Mouse (Mus musculus): ENCODE measurements around the gene Zfyve28.

Gene Zfyve28

DNA sequence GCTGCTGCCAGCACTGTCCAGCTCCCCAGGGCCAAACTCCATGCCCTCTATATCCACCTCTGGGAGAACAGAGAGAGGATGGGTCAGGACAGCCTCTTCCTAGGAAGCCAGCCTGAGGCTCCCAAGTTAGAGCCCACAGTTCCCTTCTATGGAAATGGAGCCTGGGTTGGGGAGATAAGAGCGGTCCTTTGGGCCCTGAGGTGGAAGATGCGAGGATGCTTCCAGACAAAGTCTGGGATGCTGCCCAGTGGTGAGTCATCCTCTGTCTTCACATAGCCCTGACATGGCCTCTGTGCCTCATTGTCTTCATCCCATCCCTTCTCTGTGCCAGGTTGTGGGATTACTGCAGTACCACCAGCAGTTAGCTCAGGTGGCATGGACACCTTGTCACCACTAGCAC lies 111.2 kb downstream of the Zfyve28 start:
- DNase-seq (ENCODE audit: low spot score) = no peak

DNA sequence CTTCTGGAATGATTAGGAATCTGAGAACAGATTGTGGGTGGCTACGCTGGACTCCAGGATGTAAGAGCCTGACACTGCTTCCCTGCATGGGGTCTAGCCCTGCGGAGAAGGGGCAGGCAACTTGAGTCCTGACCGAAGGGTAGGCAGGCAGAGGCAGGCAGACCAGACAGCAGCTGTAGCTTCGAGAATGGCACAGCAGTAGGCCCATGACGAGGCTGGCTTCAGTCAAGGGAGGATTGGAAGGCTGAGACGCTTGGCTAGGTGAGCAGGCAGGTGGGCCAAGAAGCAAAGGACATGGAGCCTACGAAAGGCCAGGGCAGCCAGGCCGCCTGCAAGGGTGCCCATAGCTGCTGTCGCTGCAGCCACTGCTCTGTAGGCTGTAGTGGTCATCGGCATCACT lies 111.6 kb downstream of the Zfyve28 start:
- no peak for DNase-seq (ENCODE audit: low spot score)

DNA sequence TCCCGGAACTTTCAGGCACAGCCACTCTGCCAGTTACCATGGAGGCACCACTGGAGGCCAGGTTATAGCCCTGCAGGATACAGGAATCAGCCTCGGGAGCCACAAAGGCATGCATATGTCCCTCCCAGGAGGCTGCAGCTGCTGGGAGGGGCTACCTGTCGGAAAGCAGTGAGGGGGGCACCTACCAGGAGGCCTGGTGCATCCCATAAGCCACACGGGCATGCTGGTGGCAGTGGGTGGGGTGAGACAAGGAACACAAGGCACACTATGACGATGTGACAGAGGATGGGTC lies 112.9 kb downstream of the Zfyve28 start:
- DNase-seq (ENCODE audit: low spot score) = no peak

DNA sequence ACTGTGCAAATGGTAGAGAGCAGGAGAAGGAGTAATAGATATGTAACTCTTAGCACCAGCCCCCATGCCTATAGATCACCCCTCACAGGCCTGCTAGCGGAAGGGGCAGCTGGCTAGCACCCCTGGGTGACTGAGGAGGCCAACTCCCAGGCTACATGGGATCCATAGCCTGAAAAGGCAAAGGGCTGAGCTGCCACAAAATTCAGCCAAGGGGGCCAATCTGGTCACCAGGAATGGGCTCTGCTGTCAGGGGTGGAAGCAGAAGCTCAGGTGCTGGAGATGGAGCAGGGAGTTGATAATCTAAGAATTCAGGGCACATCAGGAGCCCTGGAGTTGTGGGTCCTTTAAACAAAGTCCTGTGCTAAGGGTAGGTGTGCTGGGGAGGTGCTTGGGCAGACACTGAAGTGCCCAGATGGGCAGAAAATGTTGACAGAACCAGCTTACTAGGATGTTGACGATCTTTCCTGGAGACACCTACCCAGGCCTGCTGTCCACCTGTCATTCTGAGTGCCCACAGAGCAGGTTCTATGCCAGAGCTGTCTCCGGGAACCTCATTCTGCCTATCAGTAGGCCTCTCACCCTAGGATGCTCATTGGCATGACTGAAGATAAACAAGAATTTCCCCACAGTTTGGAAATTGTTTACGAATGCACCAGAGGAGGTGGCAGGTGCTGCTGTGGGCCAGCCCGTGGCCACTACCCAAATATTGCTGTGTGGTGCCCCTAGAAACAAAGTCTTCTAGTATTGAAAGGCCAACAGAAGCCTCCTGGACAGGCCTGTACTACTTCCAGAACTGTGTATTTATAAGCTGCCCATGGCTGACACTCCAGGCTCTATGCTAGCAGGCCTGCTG lies 113.5 kb downstream of the Zfyve28 start:
- no peak for DNase-seq (ENCODE audit: low spot score)

DNA sequence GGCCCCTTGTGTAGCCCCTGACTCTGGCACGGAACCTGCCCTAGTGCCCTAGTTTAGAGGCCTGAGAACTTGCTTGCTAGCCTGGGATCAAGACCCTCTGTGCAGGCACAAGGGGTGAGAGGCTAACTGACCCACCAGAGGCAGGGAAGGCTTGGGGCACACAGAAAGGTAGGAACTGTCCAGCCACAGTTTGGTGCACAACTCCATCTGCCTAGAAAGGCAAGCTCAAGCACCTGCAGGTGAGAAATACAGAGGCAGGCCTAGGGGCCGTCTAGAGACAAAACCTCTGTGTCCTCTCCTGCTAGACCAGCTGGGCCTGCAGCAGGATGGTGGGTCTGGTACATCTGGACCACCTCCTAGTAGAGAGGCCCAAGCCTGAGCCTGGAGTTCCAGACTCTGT lies 114.2 kb downstream of the Zfyve28 start:
- DNase-seq (ENCODE audit: low spot score) = no peak

DNA sequence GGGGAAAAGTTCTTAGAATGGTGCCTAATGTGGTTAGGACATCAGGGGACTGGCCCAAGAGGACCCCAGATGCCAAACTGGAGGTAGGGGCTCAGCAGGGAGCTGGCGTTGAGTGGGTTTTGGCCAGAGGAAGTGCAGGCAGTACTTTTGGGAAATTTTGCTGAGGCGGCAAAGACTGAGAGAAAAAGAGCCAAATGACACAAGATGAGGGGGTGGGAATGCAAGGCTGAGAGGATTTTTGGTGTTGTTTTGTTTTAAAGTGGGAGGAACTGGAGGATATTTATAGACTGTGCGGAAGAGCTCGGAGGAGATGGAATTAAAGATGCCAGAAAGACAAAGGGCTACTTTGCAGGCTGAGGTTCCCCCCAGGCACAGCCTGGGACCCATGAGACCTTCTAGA lies 117.5 kb downstream of the Zfyve28 start:
- no peak for DNase-seq (ENCODE audit: low spot score)

DNA sequence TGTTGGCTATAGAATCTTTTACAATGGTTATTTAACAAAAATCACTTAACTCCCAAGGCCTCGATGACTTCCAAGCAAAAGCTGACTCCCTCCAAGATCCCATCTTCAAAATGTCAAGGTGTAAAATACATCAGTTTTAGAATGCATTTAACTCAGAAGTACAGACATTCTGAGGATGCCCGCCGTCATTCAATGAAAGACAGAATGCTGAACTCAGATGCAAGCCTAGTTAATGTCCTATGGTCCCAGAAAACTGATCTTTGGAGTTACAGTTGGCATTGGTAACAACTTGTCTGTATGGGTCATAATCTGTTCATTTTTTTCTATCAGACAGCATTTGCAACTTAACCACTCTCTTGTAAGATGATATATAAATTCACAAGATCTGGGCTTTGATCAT lies 118.3 kb downstream of the Zfyve28 start:
- no peak for DNase-seq (ENCODE audit: low spot score)

DNA sequence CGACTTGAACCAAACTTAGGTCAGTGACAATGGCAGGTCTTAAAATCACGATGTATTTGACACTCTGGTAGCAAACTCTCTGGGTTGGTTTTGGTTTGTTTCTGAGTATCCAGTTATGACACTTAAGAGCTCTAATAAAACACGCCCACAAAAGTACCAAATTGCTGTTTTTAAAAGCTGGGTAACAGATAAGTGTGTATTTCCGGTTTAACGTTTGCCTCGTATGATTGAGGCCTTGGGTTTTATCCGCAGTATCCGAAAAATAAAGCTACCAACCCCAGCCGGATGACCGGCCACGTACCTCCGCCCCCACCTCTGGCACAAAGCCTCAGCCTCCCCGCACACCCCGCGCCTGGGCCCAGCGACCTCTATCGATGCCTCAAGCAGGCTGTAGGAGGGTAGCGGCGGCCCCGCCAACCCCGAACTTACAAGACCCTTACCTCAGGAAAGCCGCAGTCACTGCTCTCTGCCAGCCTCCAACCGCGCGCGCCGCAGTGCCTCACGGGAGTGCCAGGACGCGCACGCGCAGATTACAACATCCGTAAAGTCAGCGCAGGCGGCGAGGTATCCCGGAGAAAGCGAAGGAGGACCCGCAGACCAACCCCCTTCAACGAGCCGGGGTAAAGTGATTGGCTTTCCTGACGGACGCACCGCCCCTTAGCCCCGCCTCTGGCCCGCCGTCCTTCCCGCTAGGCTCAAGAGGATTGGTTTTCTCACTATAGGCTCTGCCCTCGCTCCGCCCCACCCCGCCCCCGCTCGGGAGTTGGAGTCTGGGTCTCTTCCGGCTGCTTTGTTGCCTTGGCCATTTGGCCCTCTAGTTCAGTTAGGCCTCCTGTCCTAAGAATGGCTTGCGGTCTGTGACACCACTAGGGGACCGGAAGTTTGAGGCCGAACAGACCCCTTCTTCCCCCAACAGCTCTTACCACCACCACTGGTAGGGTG lies 119.0 kb downstream of the Zfyve28 start, which contains the start of the genes Poln and Haus3:
Poln (minus strand) TSS at position 499 of the 942 bp plus-strand sequence.
Haus3 (minus strand) TSS at position 578 of the 942 bp plus-strand sequence.
- DNase-seq (ENCODE audit: low spot score) = peak; percentile 86

DNA sequence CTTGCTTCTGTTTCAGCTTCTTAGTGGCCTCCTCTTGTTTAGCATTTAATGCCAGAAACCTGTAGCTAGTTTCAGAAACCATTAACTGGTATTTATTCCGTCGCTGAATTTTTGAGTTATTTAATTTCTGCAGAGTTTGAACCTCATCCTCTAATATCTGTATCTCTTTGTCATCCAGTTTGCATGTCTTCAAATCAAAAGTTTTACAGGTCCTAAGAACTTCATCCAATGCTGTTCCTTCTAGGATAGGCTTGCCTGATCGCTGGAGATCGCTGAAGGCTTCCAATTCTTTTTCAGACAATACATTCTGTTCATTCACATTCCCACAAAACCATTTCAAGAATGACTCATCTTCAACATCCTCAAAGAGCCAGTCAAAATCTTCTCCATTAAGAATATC lies 120.4 kb downstream of the Zfyve28 start:
- no peak for DNase-seq (ENCODE audit: low spot score)

DNA sequence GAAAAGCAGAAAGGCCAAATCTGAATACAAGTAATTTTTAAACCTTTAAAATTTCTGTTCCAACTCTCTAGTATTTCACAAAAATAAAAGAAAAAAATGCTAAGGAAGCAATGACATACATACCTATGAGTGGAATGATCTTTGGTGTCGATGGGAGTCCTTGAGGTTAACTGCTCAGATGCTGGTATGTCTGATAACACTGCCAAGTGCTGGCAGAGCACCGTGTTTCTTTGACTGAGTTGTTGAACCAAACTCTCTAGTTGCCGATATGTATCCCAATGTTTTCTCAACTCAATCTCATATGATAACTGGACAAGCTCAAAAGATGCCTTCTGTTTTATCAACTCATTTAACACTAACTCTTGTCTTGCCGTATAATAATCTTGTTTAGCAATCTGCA lies 122.5 kb downstream of the Zfyve28 start:
- no peak for DNase-seq (ENCODE audit: low spot score)

DNA sequence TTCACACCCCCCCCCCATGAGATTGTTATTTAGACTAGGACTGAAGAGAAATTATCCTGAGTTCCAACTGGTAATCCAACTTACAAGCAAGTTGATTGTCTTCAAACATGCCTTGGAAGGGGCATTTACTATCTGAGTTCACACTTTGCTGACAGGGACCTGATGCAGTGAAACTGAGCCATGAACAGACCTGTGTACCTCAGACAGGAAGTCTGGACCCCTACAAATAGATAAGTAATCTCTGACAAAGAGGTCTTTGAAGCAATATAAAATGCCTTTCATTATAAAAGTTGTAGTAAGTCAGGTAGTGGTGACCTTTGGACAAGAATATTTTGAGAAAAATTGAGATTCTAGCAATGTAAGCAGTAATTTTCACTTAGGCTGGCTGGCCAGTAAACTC lies 139.8 kb downstream of the Zfyve28 start:
- DNase-seq (ENCODE audit: low spot score) = no peak

DNA sequence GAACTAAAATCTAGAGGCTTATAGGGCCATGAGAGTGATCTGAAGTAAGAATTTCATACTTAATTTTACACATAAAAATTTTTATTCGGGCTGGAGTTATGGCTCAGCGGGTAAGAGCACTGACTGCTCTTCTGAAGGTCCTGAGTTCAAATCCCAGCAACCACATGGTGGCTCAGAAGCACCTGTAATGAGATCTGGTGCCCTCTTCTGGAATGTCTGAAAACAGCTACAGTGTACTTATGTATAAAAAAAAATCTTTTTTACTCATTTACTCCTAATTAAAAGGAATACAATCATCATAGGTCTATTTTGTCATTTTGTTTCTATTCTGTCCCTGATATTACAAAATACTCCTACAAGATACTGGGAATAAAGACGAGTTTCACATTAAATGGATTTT lies 140.7 kb downstream of the Zfyve28 start:
- no peak for DNase-seq (ENCODE audit: low spot score)
